In the genomic region with DNA sequence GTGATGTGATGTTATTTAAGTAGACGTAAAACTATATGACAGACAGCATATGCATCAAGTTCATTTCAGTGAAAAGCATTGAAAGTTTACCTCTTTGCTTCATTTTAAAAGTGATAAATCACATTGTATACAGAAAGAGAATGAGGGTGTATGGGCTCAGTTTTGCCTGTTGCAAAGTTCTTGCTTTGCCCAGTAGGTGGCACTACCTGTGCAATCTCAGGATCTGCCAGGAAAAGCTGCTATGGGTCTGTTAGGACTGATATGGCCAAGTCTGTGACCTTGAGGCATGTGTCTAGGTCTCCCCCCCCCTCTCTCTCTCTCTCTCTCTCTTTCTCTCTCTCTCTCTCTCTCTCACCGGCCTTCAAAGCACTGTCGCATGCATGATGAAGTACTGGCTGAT, we compare ENCODE assay signal across 7 mouse cellular contexts.
DNase-seq lines count a peak whose midpoint lies in the region; ATAC-seq and TF ChIP-seq lines count a peak whose summit lies in the region.

No protein-coding gene starts in this region.

- no peak overlapping the region for H3K9ac ChIP-seq in forebrain, embryonic 12.5 days
- H3K9ac ChIP-seq in lung, embryonic 14.5 days, result no peak overlapping the region

- intact Hi-C loops in heart, postnatal 25 days (cut with DNase I), result no loop called here
- intact Hi-C loops in gastrocnemius, postnatal 36 days (cut with DNase I), result no loop called here

- DNase-seq in heart, postnatal 4 days, result peak; percentile 14
- DNase-seq in heart, postnatal 25 days (ENCODE audit: low spot score), result no peak
- DNase-seq in 3T3-L1 (ENCODE audit: low read depth, low spot score), result peak; percentile 51
- DNase-seq in Muller cell, postnatal 12 days (ENCODE audit: inconsistent ontology term), result peak; percentile 11
- peak; percentile 37 for DNase-seq in lung, embryonic 14.5 days
- no peak for DNase-seq in gastrocnemius, postnatal 36 days

- no peak overlapping the region for H3K27ac ChIP-seq in forebrain, embryonic 12.5 days
- H3K27ac ChIP-seq in lung, embryonic 14.5 days (ENCODE audit: low read depth), result no peak overlapping the region

- H3K4me2 ChIP-seq in forebrain, embryonic 12.5 days, result no peak overlapping the region
- no peak overlapping the region for H3K4me2 ChIP-seq in lung, embryonic 14.5 days

- peak; percentile 58 for TF ChIP-seq CTCF in lung, embryonic 14.5 days (IDR thresholded peaks at IDR 0.05; ENCODE audit: low read depth)

- ATAC-seq in forebrain, embryonic 12.5 days (ENCODE audit: low FRiP score), result peak; percentile 63; the same call in 1 of the 2 replicates
- ATAC-seq in lung, embryonic 14.5 days (ENCODE audit: insufficient read depth), result no peak

- H3K4me3 ChIP-seq in forebrain, embryonic 12.5 days (replicated peaks), result no peak overlapping the region
- H3K4me3 ChIP-seq in lung, embryonic 14.5 days (ENCODE audit: low read depth, low read length), result no peak overlapping the region

- H3K4me1 ChIP-seq in forebrain, embryonic 12.5 days, result no peaks in the 10 kb centered on the region
- H3K4me1 ChIP-seq in lung, embryonic 14.5 days (ENCODE audit: insufficient read depth), result no peaks in the 10 kb centered on the region

- H3K27me3 ChIP-seq in forebrain, embryonic 12.5 days, result no peaks in the 10 kb centered on the region
- H3K27me3 ChIP-seq in lung, embryonic 14.5 days (ENCODE audit: insufficient read depth, low read length), result no peaks in the 10 kb centered on the region

- WGBS in forebrain, embryonic 12.5 days, result 70% methylated on average over 3 of the region's 3 CpGs
- 55% methylated on average over 3 of the region's 3 CpGs for WGBS in lung, embryonic 14.5 days

- H3K9me3 ChIP-seq in forebrain, embryonic 12.5 days, result no peaks in the 10 kb centered on the region
- no peaks in the 10 kb centered on the region for H3K9me3 ChIP-seq in lung, embryonic 14.5 days (ENCODE audit: low read depth, low read length)

- H3K36me3 ChIP-seq in forebrain, embryonic 12.5 days (replicated peaks), result no peaks in the 10 kb centered on the region
- no peaks in the 10 kb centered on the region for H3K36me3 ChIP-seq in lung, embryonic 14.5 days (ENCODE audit: insufficient read depth)

Comparison
In these comparisons a context has a peak if more than half of its experiments do, and no peak if none do; other contexts are left out.
1. DNase-seq: peak in heart, postnatal 4 days (single experiment), 3T3-L1 (single experiment), Muller cell, postnatal 12 days (single experiment) and lung, embryonic 14.5 days (single experiment); none in heart, postnatal 25 days (single experiment) and gastrocnemius, postnatal 36 days (0 of 2).